Mouse (Mus musculus) MEL-GATA-1-ER (cell line): ENCODE results near the gene Mta2.
A peak's percentile ranks its signal among the peaks of the same experiment; 100 is the strongest.
"Not testable (repeated sequence)": the region's sequence is repeated elsewhere in the genome, so short reads cannot be mapped to it uniquely, and the experiment has no call there.

Experiments
- DNase-seq: peaks from one replicate; pipeline ENCODE4 v3.0.0-alpha.2; 2012; ENCODE audit warnings: low read depth; ENCODE audit errors: extremely low read depth

The Mta2 gene

GRCm38 (mm10) chr19:8941515-8942217 lies at the start of gene Mta2:
Gene Mta2, plus strand, starts transcription at chr19:8941875.
- DNase-seq, result peak; percentile 88

GRCm38 (mm10) chr19:8892829-8893766 lies 48.6 kb upstream of the Mta2 start, which contains the start of gene Ints5:
Gene Ints5, plus strand, starts transcription at chr19:8893005.
- peak; percentile 85 for DNase-seq

GRCm38 (mm10) chr19:8895397-8895960 lies 46.2 kb upstream of the Mta2 start:
- no peak for DNase-seq

GRCm38 (mm10) chr19:8896231-8896630 lies 45.4 kb upstream of the Mta2 start:
- DNase-seq, result not testable (repeated sequence)

- not testable (repeated sequence) for DNase-seq
Measured at GRCm38 (mm10) chr19:8897211-8897864, 44.3 kb upstream of the Mta2 start.

GRCm38 (mm10) chr19:8897865-8898495 lies 43.7 kb upstream of the Mta2 start, which contains the start of gene Ganab:
Gene Ganab, plus strand, starts transcription at chr19:8898071.
- peak; percentile 91 for DNase-seq

- no peak for DNase-seq
Measured at GRCm38 (mm10) chr19:8898576-8898975, 43.1 kb upstream of the Mta2 start.

- DNase-seq, result no peak
Measured at GRCm38 (mm10) chr19:8899079-8899478, 42.6 kb upstream of the Mta2 start.

GRCm38 (mm10) chr19:8903412-8903811 lies 38.3 kb upstream of the Mta2 start:
- DNase-seq, result no peak

GRCm38 (mm10) chr19:8908531-8908930 lies 33.1 kb upstream of the Mta2 start:
- no peak for DNase-seq

- DNase-seq, result no peak
Measured at GRCm38 (mm10) chr19:8911810-8912209, 29.9 kb upstream of the Mta2 start.

GRCm38 (mm10) chr19:8914212-8914611 lies 27.5 kb upstream of the Mta2 start:
- no peak for DNase-seq

- DNase-seq, result no peak
Measured at GRCm38 (mm10) chr19:8919000-8919399, 22.7 kb upstream of the Mta2 start.

- no peak for DNase-seq
Measured at GRCm38 (mm10) chr19:8919684-8920072, 22.0 kb upstream of the Mta2 start.

GRCm38 (mm10) chr19:8920073-8920736 lies 21.5 kb upstream of the Mta2 start, which contains the start of gene B3gat3:
Gene B3gat3, plus strand, starts transcription at chr19:8920374.
- no peak for DNase-seq

- DNase-seq, result no peak
Measured at GRCm38 (mm10) chr19:8920836-8921291, 20.8 kb upstream of the Mta2 start.

- no peak for DNase-seq
Measured at GRCm38 (mm10) chr19:8921741-8922140, 19.9 kb upstream of the Mta2 start.

GRCm38 (mm10) chr19:8926766-8927165 lies 14.9 kb upstream of the Mta2 start:
- no peak for DNase-seq

GRCm38 (mm10) chr19:8927891-8928525 lies 13.7 kb upstream of the Mta2 start:
- DNase-seq, result no peak
